Mouse (Mus musculus) right cerebral cortex, postnatal 4 days (tissue): ENCODE measurements around the gene Gm20425.
"Not testable (repeated sequence)": the region's sequence is repeated elsewhere in the genome, so short reads cannot be mapped to it uniquely, and the experiment has no call there.

Experiments used
- DNase-seq: peaks from one replicate; pipeline ENCODE4 v3.0.0-alpha.2; 2022

Gene Gm20425

GRCm38 (mm10) chr9:103214281-103214680, 15.8 kb downstream of the Gm20425 start:
- no peak for DNase-seq

GRCm38 (mm10) chr9:103213631-103214030, 16.5 kb downstream of the Gm20425 start:
- no peak for DNase-seq

GRCm38 (mm10) chr9:103212654-103213420, 17.3 kb downstream of the Gm20425 start:
- DNase-seq: no peak

GRCm38 (mm10) chr9:103208802-103209423, 21.2 kb downstream of the Gm20425 start:
- DNase-seq: no peak

- DNase-seq: peak; percentile 33
Observed at GRCm38 (mm10) chr9:103207846-103208245, 22.3 kb downstream of the Gm20425 start.

- no peak for DNase-seq
Observed at GRCm38 (mm10) chr9:103205786-103206185, 24.3 kb downstream of the Gm20425 start.

GRCm38 (mm10) chr9:103201561-103202260, 28.4 kb downstream of the Gm20425 start, which contains the start of gene Srprb:
Srprb (minus strand) TSS chr9:103202137.
- peak; percentile 91 for DNase-seq

GRCm38 (mm10) chr9:103188416-103188815, 41.7 kb downstream of the Gm20425 start:
- DNase-seq: no peak

GRCm38 (mm10) chr9:103186747-103187146, 43.4 kb downstream of the Gm20425 start:
- DNase-seq: peak; percentile 47

- DNase-seq: no peak
Observed at GRCm38 (mm10) chr9:103185946-103186345, 44.2 kb downstream of the Gm20425 start.

- no peak for DNase-seq
Observed at GRCm38 (mm10) chr9:103184855-103185254, 45.3 kb downstream of the Gm20425 start.

- no peak for DNase-seq
Observed at GRCm38 (mm10) chr9:103181886-103182285, 48.2 kb downstream of the Gm20425 start.

- DNase-seq: peak; percentile 41
Observed at GRCm38 (mm10) chr9:103180807-103181565, 49.1 kb downstream of the Gm20425 start.

- peak; percentile 22 for DNase-seq
Observed at GRCm38 (mm10) chr9:103180303-103180702, 49.8 kb downstream of the Gm20425 start.

- DNase-seq: no peak
Observed at GRCm38 (mm10) chr9:103175692-103176091, 54.4 kb downstream of the Gm20425 start.

- no peak for DNase-seq
Observed at GRCm38 (mm10) chr9:103174771-103175519, 55.2 kb downstream of the Gm20425 start.

GRCm38 (mm10) chr9:103168771-103169170, 61.3 kb downstream of the Gm20425 start:
- DNase-seq: no peak

- no peak for DNase-seq
Observed at GRCm38 (mm10) chr9:103168046-103168445, 62.1 kb downstream of the Gm20425 start.

- DNase-seq: no peak
Observed at GRCm38 (mm10) chr9:103163806-103164205, 66.3 kb downstream of the Gm20425 start.

GRCm38 (mm10) chr9:103155158-103155557, 74.9 kb downstream of the Gm20425 start:
- DNase-seq: not testable (repeated sequence)

- no peak for DNase-seq
Observed at GRCm38 (mm10) chr9:103154568-103154967, 75.5 kb downstream of the Gm20425 start.

GRCm38 (mm10) chr9:103153286-103153685, 76.8 kb downstream of the Gm20425 start:
- DNase-seq: no peak
